Mouse (Mus musculus) liver, postnatal 0 days (tissue): ENCODE measurements around the gene Klhdc7a. TPM values are rescaled to one million over a fixed set of nuclear protein-coding genes. Genes with fewer than 3 reads are reported as not detected.

Source experiments
- ATAC-seq: fragments of 200-750 bp; cut with Nextera tagmentation; 2 replicates; pipeline ENCODE4 v1.8.0; 2017; ENCODE audit warnings: mild to moderate bottlenecking, moderate library complexity
- DNase-seq: peaks from one replicate; pipeline ENCODE4 v3.0.0-alpha.2; 2016
- H3K27ac ChIP-seq: fragments of 300-500 bp; sonication (generic); 2 replicates; pipeline ENCODE4 v1.5.1; 2014; ENCODE audit warnings: antibody characterized with exemption, moderate library complexity, mild to moderate bottlenecking, low read depth
- H3K27me3 ChIP-seq: fragments of 300-500 bp; sonication (generic); 2 replicates; pipeline ENCODE4 v1.6.1; 2014; ENCODE audit warnings: low read length, control low read depth, mixed read lengths; ENCODE audit not compliant: insufficient read depth
- H3K36me3 ChIP-seq: fragments of 300-500 bp; sonication (generic); replicated peaks from 2 replicates; pipeline ENCODE4 v1.6.1; 2014; ENCODE audit warnings: mild to moderate bottlenecking, control low read depth, low read length, moderate library complexity, mixed read lengths; ENCODE audit not compliant: insufficient read depth
- H3K4me1 ChIP-seq: fragments of 300-500 bp; sonication (generic); 2 replicates; pipeline ENCODE4 v1.6.1; 2014; ENCODE audit warnings: antibody characterized with exemption, mild to moderate bottlenecking, control low read depth; ENCODE audit not compliant: insufficient read depth
- H3K4me2 ChIP-seq: fragments of 300-500 bp; sonication (generic); 2 replicates; pipeline ENCODE4 v1.6.1; 2014; ENCODE audit warnings: low read depth, mild to moderate bottlenecking, low read length, moderate library complexity, mixed read lengths
- H3K4me3 ChIP-seq: fragments of 300-500 bp; sonication (generic); 2 replicates; pipeline ENCODE4 v1.5.1; 2014; ENCODE audit warnings: low read depth, low read length
- H3K9ac ChIP-seq: fragments of 300-500 bp; sonication (generic); replicated peaks from 2 replicates; pipeline ENCODE4 v1.6.1; 2014; ENCODE audit warnings: mild to moderate bottlenecking, moderate library complexity
- H3K9me3 ChIP-seq: fragments of 300-500 bp; sonication (generic); 2 replicates; pipeline ENCODE4 v1.6.1; 2016; ENCODE audit warnings: mild to moderate bottlenecking, control low read depth, low read length, mixed read lengths
- CTCF ChIP-seq: sonication (generic); IDR thresholded peaks from 2 replicates; pipeline ENCODE4 v1.5.1; 2016; ENCODE audit warnings: antibody characterized with exemption, low read depth
- EP300 ChIP-seq: IDR thresholded peaks from 2 replicates; pipeline ENCODE4 v1.6.1; 2016; ENCODE audit warnings: antibody characterized with exemption, low read depth, mild to moderate bottlenecking
- WGBS: fragments of 180-500 bp; shearing (Covaris S2); extraction: QIAGEN DNeasy Blood & Tissue Kit; methylation state at CpG from one replicate; pipeline ENCODE4 v1.1.7; 2014; ENCODE audit not compliant: insufficient replicate concordance; 5-methylcytosine and 5-hydroxymethylcytosine counted together
- polyA plus RNA-seq: library from polyadenylated mRNA; unstranded; fragments of >200 nt; fragmentation: Nextera tagmentation; extraction: Ambion mirVana; gene quantifications from 2 replicates; pipeline ENCODE4 v1.2.1, GENCODE M21; 2015

Klhdc7a gene
- polyA plus RNA-seq: 0.65 and 0.67 TPM in 2 replicates

DNA sequence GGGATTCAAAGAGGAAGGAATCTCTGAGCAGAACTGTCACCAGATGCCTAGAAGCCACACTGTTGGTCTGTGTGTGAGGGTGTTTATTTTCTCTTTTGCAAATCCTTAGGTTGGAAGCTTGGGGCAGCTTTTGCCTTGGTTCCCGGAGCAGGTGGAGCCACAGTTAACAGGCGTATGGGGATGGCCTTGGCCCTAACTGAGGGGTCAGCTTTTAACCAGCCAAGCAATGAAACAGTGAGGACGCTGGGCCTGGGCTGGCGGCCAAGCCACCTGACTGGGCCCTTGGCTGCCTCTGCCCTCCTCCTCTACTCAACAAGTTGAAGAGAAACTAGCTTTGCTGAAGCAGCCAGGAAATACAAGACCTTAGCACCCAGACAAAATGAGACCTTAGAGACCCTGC is at the start of gene Klhdc7a:
Klhdc7a (minus strand) TSS at position 105 of the 400 bp plus-strand sequence.
- Histone ChIP-seq H3K36me3 (no peaks in the 10 kb centered on the region), H3K4me1 (peaks cover 3% of the 10 kb centered on the region; the same call in 1 of the 2 replicates), H3K27ac (peak within 1 kb of the TSS; percentile 87), H3K9ac (no peak within 1 kb of the TSS), H3K4me2 (peak within 1 kb of the TSS; percentile 62), H3K27me3 (no peaks in the 10 kb centered on the region), H3K9me3 (no peaks in the 10 kb centered on the region), H3K4me3 (peak within 1 kb of the TSS; percentile 15)
- 45% methylated on average over 4 of the region's 4 CpGs for WGBS
- peak; percentile 77 for DNase-seq
- no peak for TF ChIP-seq CTCF
- TF ChIP-seq EP300: no peak; the same call in 1 of the 2 replicates
- peak; percentile 92 for ATAC-seq

DNA sequence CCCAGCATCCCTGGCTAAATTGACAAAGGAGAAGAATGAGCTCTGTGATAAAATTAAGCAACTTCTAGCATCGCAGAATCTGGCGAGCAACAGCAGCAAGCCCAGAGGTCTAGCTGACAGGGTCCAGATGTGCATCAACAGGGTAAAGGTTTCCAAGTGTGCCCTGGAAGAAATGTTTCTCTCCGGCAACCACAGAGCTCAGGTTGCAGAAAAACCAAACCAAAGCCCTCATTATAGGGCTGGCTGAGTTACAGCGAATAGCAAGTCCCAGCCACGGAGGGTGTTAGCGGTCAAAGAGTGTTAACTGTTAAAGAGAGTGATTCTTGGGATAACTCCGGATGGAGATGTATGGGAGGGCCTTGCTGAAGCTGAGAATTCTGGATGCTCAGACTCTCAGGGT is 48.1 kb upstream of the Klhdc7a start:
- no peak for ATAC-seq
- Histone ChIP-seq H3K4me1 (no peaks in the 10 kb centered on the region), H3K9me3 (no peaks in the 10 kb centered on the region), H3K4me3 (no peak overlapping the region), H3K36me3 (no peaks in the 10 kb centered on the region), H3K4me2 (no peak overlapping the region), H3K9ac (no peak overlapping the region), H3K27ac (no peak overlapping the region), H3K27me3 (no peaks in the 10 kb centered on the region)
- WGBS: 57% methylated on average over 7 of the region's 7 CpGs
- no peak for TF ChIP-seq EP300
- TF ChIP-seq CTCF: no peak
- no peak for DNase-seq

- no peak overlapping the region for H3K4me3 ChIP-seq
- H3K4me1 ChIP-seq: no peaks in the 10 kb centered on the region
- no peak overlapping the region for H3K27ac ChIP-seq
- no peaks in the 10 kb centered on the region for H3K27me3 ChIP-seq
- H3K36me3 ChIP-seq: no peaks in the 10 kb centered on the region
- whole genome bisulfite sequencing: 64% methylated on average over 11 of the region's 11 CpGs
- DNase-seq (no peak), ATAC-seq (no peak)
- no peak overlapping the region for H3K4me2 ChIP-seq
- no peaks in the 10 kb centered on the region for H3K9me3 ChIP-seq
- H3K9ac ChIP-seq: no peak overlapping the region
- TF ChIP-seq EP300 (no peak), CTCF (no peak)
Measured at GRCm38 (mm10) chr4:140010728-140011470, 43.1 kb upstream of the Klhdc7a start.

DNA sequence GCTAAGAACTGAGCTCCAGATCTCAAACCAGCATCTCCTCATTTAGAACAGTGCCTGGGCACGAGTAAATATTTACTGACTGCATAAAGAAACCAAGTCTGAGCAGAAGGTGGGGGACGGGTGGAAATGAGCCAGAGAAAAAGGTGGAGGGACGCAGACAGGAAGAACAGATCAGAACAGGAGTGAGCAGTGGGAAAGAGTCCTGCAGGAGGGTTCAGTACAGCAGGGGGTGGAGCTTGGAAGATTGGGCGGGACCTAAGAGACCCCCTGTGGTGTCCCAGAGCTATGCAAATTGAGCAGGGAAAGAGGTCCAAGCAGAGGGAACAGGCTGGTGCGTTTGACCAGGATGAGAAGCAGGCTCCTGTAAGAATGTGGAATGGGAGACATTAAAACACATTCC is 37.1 kb upstream of the Klhdc7a start:
- no peak overlapping the region for H3K27ac ChIP-seq
- no peak overlapping the region for H3K4me3 ChIP-seq
- H3K9ac ChIP-seq: no peak overlapping the region
- TF ChIP-seq CTCF: no peak
- no peak for TF ChIP-seq EP300
- no peak for ATAC-seq
- WGBS: 8% methylated on average over 5 of the region's 5 CpGs
- H3K9me3 ChIP-seq: no peaks in the 10 kb centered on the region
- H3K4me1 ChIP-seq: no peaks in the 10 kb centered on the region
- peaks cover 13% of the 10 kb centered on the region for H3K27me3 ChIP-seq
- DNase-seq: no peak
- no peak overlapping the region for H3K4me2 ChIP-seq
- no peaks in the 10 kb centered on the region for H3K36me3 ChIP-seq

GRCm38 (mm10) chr4:140004170-140004569 is 36.3 kb upstream of the Klhdc7a start:
- no peak overlapping the region for H3K9ac ChIP-seq
- no peak overlapping the region for H3K4me2 ChIP-seq
- 8% methylated on average over 12 of the region's 12 CpGs for WGBS
- H3K9me3 ChIP-seq: no peaks in the 10 kb centered on the region
- H3K36me3 ChIP-seq: no peaks in the 10 kb centered on the region
- TF ChIP-seq EP300 (no peak), CTCF (no peak)
- DNase-seq (no peak), ATAC-seq (0 out of 2 replicates have a peak, but pooled peaks have one; percentile 44)
- H3K4me1 ChIP-seq: no peaks in the 10 kb centered on the region
- H3K27me3 ChIP-seq: peaks cover 13% of the 10 kb centered on the region
- H3K27ac ChIP-seq: no peak overlapping the region
- H3K4me3 ChIP-seq: no peak overlapping the region

- no peaks in the 10 kb centered on the region for H3K36me3 ChIP-seq
- H3K27ac ChIP-seq: no peak overlapping the region
- H3K4me3 ChIP-seq: no peak overlapping the region
- peaks cover 13% of the 10 kb centered on the region for H3K27me3 ChIP-seq
- ATAC-seq: no peak
- no peak overlapping the region for H3K9ac ChIP-seq
- WGBS: 13% methylated on average over 12 of the region's 12 CpGs
- TF ChIP-seq CTCF (no peak), EP300 (no peak)
- DNase-seq: no peak
- H3K9me3 ChIP-seq: no peaks in the 10 kb centered on the region
- H3K4me1 ChIP-seq: no peaks in the 10 kb centered on the region
- no peak overlapping the region for H3K4me2 ChIP-seq
Measured at GRCm38 (mm10) chr4:140002069-140002468, 34.2 kb upstream of the Klhdc7a start.
